ENCODE assay signal across 8 mouse cellular contexts in genomic region chr14:17660329-17661099, GRCm38 (mm10). TPM values are rescaled to one million over a fixed set of nuclear protein-coding genes. Genes with fewer than 3 reads are reported as not detected.
A peak's percentile ranks its signal among the peaks of the same experiment; 100 is the strongest.
DNase-seq lines count a peak whose midpoint lies in the region; ATAC-seq and TF ChIP-seq lines count a peak whose summit lies in the region.

No protein-coding gene starts in this region.

- 0 out of 2 replicates have a peak, but pooled peaks have one; percentile 14 for TF ChIP-seq CTCF in liver, embryonic 14.5 days (IDR thresholded peaks at IDR 0.05; ENCODE audit: low read depth)

- no peak for TF ChIP-seq EP300 in liver, embryonic 14.5 days (IDR thresholded peaks at IDR 0.05; ENCODE audit: low read depth)

- peak; percentile 91 for ATAC-seq in forebrain, embryonic 14.5 days
- peak; percentile 89 for ATAC-seq in liver, embryonic 14.5 days (ENCODE audit: insufficient read depth)
- ATAC-seq in stomach, embryonic 15.5 days (ENCODE audit: insufficient read depth, low FRiP score, low read depth) = peak; percentile 92

- intact Hi-C loops in heart, postnatal 10 days (cut with DNase I) = loop anchor here (5.0 to 10.0 kb wide), 3 partner anchors 82 to 624 kb away; no protein-coding TSS in a partner anchor

- no peaks in the 10 kb centered on the region for H3K36me3 ChIP-seq in forebrain, embryonic 14.5 days (ENCODE audit: control insufficient read depth, insufficient read depth, low read length)
- H3K36me3 ChIP-seq in liver, embryonic 14.5 days (replicated peaks; ENCODE audit: control insufficient read depth, insufficient read depth, low read depth) = no peaks in the 10 kb centered on the region
- no peaks in the 10 kb centered on the region for H3K36me3 ChIP-seq in stomach, embryonic 15.5 days

- no peaks in the 10 kb centered on the region for H3K4me1 ChIP-seq in brown adipose tissue, adult 24 weeks (ENCODE audit: control insufficient read depth, insufficient read depth, insufficient read length, low read length)
- peaks cover 7% of the 10 kb centered on the region; the same call in 1 of the 2 replicates for H3K4me1 ChIP-seq in forebrain, embryonic 14.5 days (ENCODE audit: control insufficient read depth, insufficient read depth, low read length)
- no peaks in the 10 kb centered on the region for H3K4me1 ChIP-seq in liver, embryonic 14.5 days (replicated peaks; ENCODE audit: control insufficient read depth in 2 of 2, insufficient read depth in 2 of 2, low read length in 1 of 2)
- H3K4me1 ChIP-seq in stomach, embryonic 15.5 days = peaks cover 10% of the 10 kb centered on the region

- peak; percentile 44 to 56 for DNase-seq in B cell, adult 2 months
- peak; percentile 61 for DNase-seq in forebrain, embryonic 14.5 days (ENCODE audit: low spot score)
- peak; percentile 84 to 86 for DNase-seq in heart, postnatal 10 days
- DNase-seq in kidney, postnatal 4 days = peak; percentile 84 to 89
- DNase-seq in liver, embryonic 14.5 days (ENCODE audit: low read depth in 3 of 3, low spot score in 3 of 3) = no peak
- DNase-seq in neural tube, embryonic 10.5 days (ENCODE audit: extremely low spot score, low spot score) = peak; percentile 85

- peaks cover 17% of the 10 kb centered on the region for H3K27me3 ChIP-seq in forebrain, embryonic 14.5 days (replicated peaks; ENCODE audit: control insufficient read depth, insufficient read depth, low read length)
- peaks cover 35% of the 10 kb centered on the region for H3K27me3 ChIP-seq in liver, embryonic 14.5 days (ENCODE audit: control insufficient read depth, insufficient read depth, low read length)
- H3K27me3 ChIP-seq in stomach, embryonic 15.5 days (replicated peaks) = 0 out of 2 replicates have a peak, but pooled peaks cover 5% of the 10 kb centered on the region

- H3K9ac ChIP-seq in forebrain, embryonic 14.5 days (ENCODE audit: low read length) = peak overlapping the region; percentile 67
- H3K9ac ChIP-seq in liver, embryonic 14.5 days (replicated peaks) = no peak overlapping the region; the same call in 1 of the 2 replicates
- peak overlapping the region; percentile 37; the same call in 1 of the 2 replicates for H3K9ac ChIP-seq in stomach, embryonic 15.5 days

- H3K4me3 ChIP-seq in brown adipose tissue, adult 24 weeks (ENCODE audit: insufficient read depth, low read depth, low read length) = peak overlapping the region; percentile 86
- H3K4me3 ChIP-seq in forebrain, embryonic 14.5 days (ENCODE audit: low read depth, low read length) = peak overlapping the region; percentile 72
- peak overlapping the region; percentile 54 to 56 for H3K4me3 ChIP-seq in liver, embryonic 14.5 days (ENCODE audit: insufficient read depth in 1 of 2, low read depth in 2 of 2, low read length in 2 of 2)
- peak overlapping the region; percentile 73 for H3K4me3 ChIP-seq in stomach, embryonic 15.5 days (replicated peaks)

- peak overlapping the region; percentile 99 for H3K4me2 ChIP-seq in forebrain, embryonic 14.5 days (ENCODE audit: low read length)
- peak overlapping the region; percentile 64 for H3K4me2 ChIP-seq in liver, embryonic 14.5 days (ENCODE audit: low read depth)
- H3K4me2 ChIP-seq in stomach, embryonic 15.5 days = peak overlapping the region; percentile 99

- peak overlapping the region; percentile 48 for H3K27ac ChIP-seq in brown adipose tissue, adult 24 weeks (replicated peaks; ENCODE audit: low read depth, low read length)
- no peak overlapping the region for H3K27ac ChIP-seq in forebrain, embryonic 14.5 days (ENCODE audit: low read depth, low read length)
- no peak overlapping the region for H3K27ac ChIP-seq in liver, embryonic 14.5 days
- peak overlapping the region; percentile 33; the same call in 1 of the 2 replicates for H3K27ac ChIP-seq in stomach, embryonic 15.5 days

- no peaks in the 10 kb centered on the region for H3K9me3 ChIP-seq in forebrain, embryonic 14.5 days (replicated peaks; ENCODE audit: control insufficient read depth, low read length)
- H3K9me3 ChIP-seq in liver, embryonic 14.5 days (ENCODE audit: control insufficient read depth, low read length) = no peaks in the 10 kb centered on the region
- no peaks in the 10 kb centered on the region for H3K9me3 ChIP-seq in stomach, embryonic 15.5 days

- WGBS in forebrain, embryonic 14.5 days = under 1% methylated on average over 70 of the region's 82 CpGs
- under 1% methylated on average over 75 of the region's 82 CpGs for WGBS in liver, embryonic 14.5 days (ENCODE audit: insufficient replicate concordance)
- under 1% methylated on average over 76 of the region's 82 CpGs for WGBS in stomach, embryonic 15.5 days

RNA-seq across cellular contexts. Expression of gene Thrb, which starts 0.5 kb away (rescaled TPM):
- 22.0 and 23.0 TPM in 2 replicates for polyA plus RNA-seq in brown adipose tissue, adult 24 weeks (2012; ENCODE audit: insufficient read depth, insufficient read length, missing spikeins)
- 0.73 and 1.2 TPM in 2 replicates for polyA plus RNA-seq in forebrain, embryonic 14.5 days (2014; fragmentation: Nextera tagmentation; extraction: Ambion mirVana)
- 10 to 100 TPM in 1 of 2 experiments, 1 to 10 TPM in 1; 8.6 to 10.9 TPM for total RNA-seq in heart, postnatal 10 days (2021)
- 0.68 and 0.86 TPM in 2 replicates for polyA plus RNA-seq in liver, embryonic 14.5 days (2012; rRNA removed)
- polyA plus RNA-seq in liver, embryonic 14.5 days (2014; fragmentation: Nextera tagmentation; extraction: Ambion mirVana) = 2.4 and 2.5 TPM in 2 replicates
- polyA plus RNA-seq in stomach, embryonic 15.5 days (2015; fragmentation: Nextera tagmentation; extraction: Ambion mirVana) = 2.8 and 3.3 TPM in 2 replicates

Comparison
In these comparisons a context has a peak if more than half of its experiments do, and no peak if none do; other contexts are left out.
1. DNase-seq: peak in B cell, adult 2 months (2 of 2), forebrain, embryonic 14.5 days (single experiment), heart, postnatal 10 days (2 of 2), kidney, postnatal 4 days (2 of 2) and neural tube, embryonic 10.5 days (single experiment); none in liver, embryonic 14.5 days (0 of 3).
2. H3K27ac ChIP-seq: peak in brown adipose tissue, adult 24 weeks (single experiment) and stomach, embryonic 15.5 days (single experiment); none in forebrain, embryonic 14.5 days (single experiment) and liver, embryonic 14.5 days (single experiment).
3. Peak in every context shown above with its lines, with median percentiles within 50 percentile points of each other: H3K4me3 ChIP-seq, ATAC-seq and H3K4me2 ChIP-seq.